Mouse (Mus musculus) layer of hippocampus, postnatal 25 days (tissue): ENCODE measurements around the gene Zfp984. TPM values are rescaled to one million over a fixed set of nuclear protein-coding genes. Genes with fewer than 3 reads are reported as not detected.

Experiments used
- total RNA-seq, 2 experiments: library from RNA; stranded (reverse); gene quantifications; 2 replicates each; pipeline ENCODE4 v1.2.3; 2021

Gene Zfp984
- total RNA-seq, 2 experiments from 2014 or later, result 1.9 to 2.7 TPM

Other genes starting within 250 kb of the Zfp984 start
- gene Zfp979, start 167.3 kb downstream of the Zfp984 start, total RNA-seq, result under 1 TPM; 0.31 to 0.44 TPM
- not detected for gene Zfp534, start 107.2 kb downstream of the Zfp984 start, total RNA-seq
- gene Zfp933, start 38.6 kb upstream of the Zfp984 start, total RNA-seq, result 10 to 100 TPM; 17.4 to 18.1 TPM
- 10 to 100 TPM; 15.2 to 26.5 TPM for gene Miip, start 59.0 kb upstream of the Zfp984 start, total RNA-seq
- 1 to 10 TPM; 7.9 to 8.5 TPM for gene Fv1, start 59.2 kb upstream of the Zfp984 start, total RNA-seq
- gene Mfn2, start 94.9 kb upstream of the Zfp984 start, total RNA-seq, result 100 to 1,000 TPM; 191 to 194 TPM
- gene Plod1, start 127.0 kb upstream of the Zfp984 start, total RNA-seq, result 10 to 100 TPM; 21.7 to 25.2 TPM
- 10 to 100 TPM; 28.4 to 29.1 TPM for gene 2510039O18Rik, start 131.1 kb upstream of the Zfp984 start, total RNA-seq
- not detected for gene Nppb, start 176.0 kb upstream of the Zfp984 start, total RNA-seq
- not detected for gene Nppa, start 190.9 kb upstream of the Zfp984 start, total RNA-seq
- 10 to 100 TPM; 70.9 to 73.9 TPM for gene Clcn6, start 229.0 kb upstream of the Zfp984 start, total RNA-seq
- 10 to 100 TPM; 28.7 to 31.9 TPM for gene Mthfr, start 229.3 kb upstream of the Zfp984 start, total RNA-seq